Mouse (Mus musculus): ENCODE measurements around the gene B3gntl1. TPM values are rescaled to one million over a fixed set of nuclear protein-coding genes. Genes with fewer than 3 reads are reported as not detected.

The B3gntl1 gene
- polyA plus RNA-seq, 1 experiment from 2014 or later = 7.1 TPM

DNA sequence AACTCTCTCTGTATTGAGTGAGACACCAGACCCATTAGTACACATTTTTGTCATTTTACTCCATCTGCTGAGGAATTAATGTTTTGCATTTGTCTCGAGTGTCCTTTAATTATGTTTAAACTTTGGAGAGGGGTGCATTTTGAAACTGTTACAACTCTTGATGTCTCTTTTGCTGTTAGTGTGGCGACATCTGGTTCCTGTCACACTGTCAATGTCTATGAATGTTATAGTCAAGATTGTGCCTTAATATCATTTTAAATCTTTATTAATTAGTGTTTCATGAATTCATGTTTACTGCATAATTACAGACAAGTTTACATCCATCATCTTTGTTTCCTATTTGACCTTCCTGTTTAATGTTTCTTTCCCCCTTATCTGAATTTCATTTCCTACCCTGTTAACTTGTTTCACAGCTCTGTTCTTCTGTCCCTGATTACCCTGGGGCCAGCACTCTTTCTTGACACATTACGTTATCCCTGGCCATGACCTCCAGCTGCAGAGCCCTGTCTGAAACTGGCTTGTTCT is 56.9 kb downstream of the B3gntl1 start:
- ATAC-seq (ENCODE audit: low read depth) = no peak
- 61% methylated on average over 3 of the region's 3 CpGs for WGBS
- H3K27me3 ChIP-seq (ENCODE audit: control insufficient read depth, insufficient read depth, low read depth, low read length) = no peaks in the 10 kb centered on the region

DNA sequence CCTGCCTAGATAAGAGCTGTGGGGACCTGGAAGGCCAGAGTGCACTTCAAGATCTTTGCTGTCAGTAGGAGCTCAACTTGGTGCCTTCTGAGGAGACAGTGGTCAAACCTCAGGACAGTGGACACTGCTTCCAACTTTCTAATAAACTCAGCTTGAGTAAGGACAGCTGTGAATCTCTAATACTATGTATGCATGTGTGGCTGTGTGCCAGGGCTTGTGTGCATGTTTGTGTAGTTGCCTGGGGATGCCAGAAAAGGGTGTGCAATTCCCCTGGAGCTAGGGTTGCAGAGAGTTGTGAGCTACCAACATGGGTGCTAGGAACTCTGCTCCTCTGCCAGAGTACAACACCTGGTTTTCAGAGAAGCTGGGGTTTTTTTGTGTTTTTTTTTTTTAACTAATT is 62.0 kb downstream of the B3gntl1 start:
- no peak overlapping the region for H3K4me3 ChIP-seq (ENCODE audit: low read length)
- H3K27me3 ChIP-seq (ENCODE audit: control insufficient read depth, insufficient read depth, low read depth, low read length) = no peaks in the 10 kb centered on the region
- H3K4me2 ChIP-seq (ENCODE audit: low read depth, low read length) = no peak overlapping the region
- H3K36me3 ChIP-seq (ENCODE audit: control insufficient read depth, insufficient read depth, low read length) = peaks cover 11% of the 10 kb centered on the region
- H3K9me3 ChIP-seq (ENCODE audit: control insufficient read depth, low read length) = no peaks in the 10 kb centered on the region
- ATAC-seq (ENCODE audit: low read depth) = no peak
- no peak overlapping the region for H3K9ac ChIP-seq (ENCODE audit: low read length)
- no peaks in the 10 kb centered on the region for H3K4me1 ChIP-seq (replicated peaks; ENCODE audit: control insufficient read depth, insufficient read depth, low read length)
- no peak overlapping the region for H3K27ac ChIP-seq (ENCODE audit: low read length)

More for the DNA sequence above, 56.9 kb downstream of the B3gntl1 start:
- Histone ChIP-seq H3K27ac (ENCODE audit: low read length) (no peak overlapping the region), H3K4me2 (ENCODE audit: low read depth, low read length) (no peak overlapping the region), H3K36me3 (ENCODE audit: control insufficient read depth, insufficient read depth, low read length) (peaks cover 13% of the 10 kb centered on the region), H3K4me1 (replicated peaks; ENCODE audit: control insufficient read depth, insufficient read depth, low read length) (no peaks in the 10 kb centered on the region), H3K9ac (ENCODE audit: low read length) (no peak overlapping the region), H3K4me3 (ENCODE audit: low read length) (no peak overlapping the region), H3K9me3 (ENCODE audit: control insufficient read depth, low read length) (no peaks in the 10 kb centered on the region)

DNA sequence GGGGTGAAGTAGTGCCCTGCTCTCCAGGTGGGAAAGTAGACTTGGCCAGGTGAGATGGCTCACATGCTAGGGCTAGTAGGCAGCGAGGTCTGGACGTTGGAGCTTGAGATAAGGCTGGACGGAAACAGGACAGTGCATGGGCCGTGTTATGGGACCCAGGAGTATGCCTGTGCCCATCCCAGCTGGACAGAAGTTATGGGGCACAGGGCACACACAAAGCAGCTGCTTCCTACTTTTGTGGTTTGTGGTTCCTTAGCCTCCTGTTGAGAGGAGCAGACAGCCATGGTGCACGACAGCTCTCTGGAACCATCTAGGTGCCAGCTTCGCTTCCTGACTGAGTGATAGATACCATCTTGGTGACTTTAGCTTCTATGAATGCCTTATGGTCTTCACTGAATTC is 67.3 kb downstream of the B3gntl1 start:
- H3K36me3 ChIP-seq (ENCODE audit: control insufficient read depth, insufficient read depth, low read length) = peaks cover 5% of the 10 kb centered on the region; the same call in 1 of the 2 replicates
- ATAC-seq (ENCODE audit: low read depth) = no peak
- no peaks in the 10 kb centered on the region for H3K27me3 ChIP-seq (ENCODE audit: control insufficient read depth, insufficient read depth, low read depth, low read length)
- no peak overlapping the region for H3K27ac ChIP-seq (ENCODE audit: low read length)
- no peak overlapping the region for H3K4me3 ChIP-seq (ENCODE audit: low read length)
- H3K9ac ChIP-seq (ENCODE audit: low read length) = no peak overlapping the region
- H3K4me1 ChIP-seq (replicated peaks; ENCODE audit: control insufficient read depth, insufficient read depth, low read length) = no peaks in the 10 kb centered on the region
- H3K9me3 ChIP-seq (ENCODE audit: control insufficient read depth, low read length) = no peaks in the 10 kb centered on the region
- 94% methylated on average over 6 of the region's 6 CpGs for WGBS
- H3K4me2 ChIP-seq (ENCODE audit: low read depth, low read length) = no peak overlapping the region

DNA sequence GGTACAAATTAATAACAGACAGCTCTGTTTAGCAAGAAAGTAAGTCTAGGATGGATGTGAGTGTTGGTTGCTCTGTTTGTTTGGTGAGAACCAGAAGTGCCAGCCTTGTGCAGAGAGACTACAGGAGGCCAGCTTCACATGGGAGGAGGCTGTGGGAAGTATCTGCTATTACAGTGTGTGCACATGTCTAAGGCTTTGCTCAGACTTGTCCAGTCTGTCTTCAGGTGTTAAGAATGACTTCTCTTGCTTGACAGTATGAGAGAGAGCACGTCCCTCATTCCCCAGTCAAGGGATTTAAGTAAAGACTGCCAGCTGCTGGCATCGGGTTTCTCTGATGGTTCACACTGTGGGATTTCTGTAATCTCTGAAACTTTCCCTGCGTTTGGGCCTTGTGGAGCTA is 71.5 kb downstream of the B3gntl1 start:
- ATAC-seq (ENCODE audit: low read depth) = no peak
- Histone ChIP-seq H3K36me3 (ENCODE audit: control insufficient read depth, insufficient read depth, low read length) (peaks cover 5% of the 10 kb centered on the region; the same call in 1 of the 2 replicates), H3K27me3 (ENCODE audit: control insufficient read depth, insufficient read depth, low read depth, low read length) (no peaks in the 10 kb centered on the region), H3K9ac (ENCODE audit: low read length) (no peak overlapping the region), H3K4me2 (ENCODE audit: low read depth, low read length) (no peak overlapping the region), H3K4me1 (replicated peaks; ENCODE audit: control insufficient read depth, insufficient read depth, low read length) (no peaks in the 10 kb centered on the region), H3K9me3 (ENCODE audit: control insufficient read depth, low read length) (no peaks in the 10 kb centered on the region), H3K27ac (ENCODE audit: low read length) (no peak overlapping the region), H3K4me3 (ENCODE audit: low read length) (no peak overlapping the region)
- WGBS = 77% methylated on average over 3 of the region's 3 CpGs

DNA sequence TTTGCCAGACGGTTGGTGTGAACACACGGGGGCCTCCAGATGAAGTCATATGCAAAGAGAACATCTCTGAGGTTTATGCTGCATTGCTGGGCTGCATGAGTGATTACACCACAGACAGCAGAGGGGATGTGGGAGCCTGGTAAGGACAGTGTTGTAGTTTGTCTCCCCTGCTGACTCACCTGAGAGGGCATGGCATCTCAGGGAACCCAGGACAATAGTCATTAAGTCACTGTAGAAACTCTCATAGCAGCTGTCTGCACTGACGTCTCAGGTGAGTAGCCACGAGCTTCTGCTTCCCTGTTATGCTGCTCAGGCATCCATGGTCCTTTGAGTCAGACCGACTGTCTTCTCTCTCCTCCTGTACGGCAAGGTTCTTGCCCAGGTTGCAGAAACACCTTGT is 75.7 kb downstream of the B3gntl1 start:
- Histone ChIP-seq H3K4me3 (ENCODE audit: low read length) (no peak overlapping the region), H3K4me1 (replicated peaks; ENCODE audit: control insufficient read depth, insufficient read depth, low read length) (no peaks in the 10 kb centered on the region), H3K9ac (ENCODE audit: low read length) (no peak overlapping the region), H3K4me2 (ENCODE audit: low read depth, low read length) (no peak overlapping the region), H3K27me3 (ENCODE audit: control insufficient read depth, insufficient read depth, low read depth, low read length) (no peaks in the 10 kb centered on the region), H3K36me3 (ENCODE audit: control insufficient read depth, insufficient read depth, low read length) (peaks cover 3% of the 10 kb centered on the region; the same call in 1 of the 2 replicates), H3K27ac (ENCODE audit: low read length) (no peak overlapping the region), H3K9me3 (ENCODE audit: control insufficient read depth, low read length) (no peaks in the 10 kb centered on the region)
- no peak for ATAC-seq (ENCODE audit: low read depth)
- WGBS = 84% methylated on average over 6 of the region's 6 CpGs

DNA sequence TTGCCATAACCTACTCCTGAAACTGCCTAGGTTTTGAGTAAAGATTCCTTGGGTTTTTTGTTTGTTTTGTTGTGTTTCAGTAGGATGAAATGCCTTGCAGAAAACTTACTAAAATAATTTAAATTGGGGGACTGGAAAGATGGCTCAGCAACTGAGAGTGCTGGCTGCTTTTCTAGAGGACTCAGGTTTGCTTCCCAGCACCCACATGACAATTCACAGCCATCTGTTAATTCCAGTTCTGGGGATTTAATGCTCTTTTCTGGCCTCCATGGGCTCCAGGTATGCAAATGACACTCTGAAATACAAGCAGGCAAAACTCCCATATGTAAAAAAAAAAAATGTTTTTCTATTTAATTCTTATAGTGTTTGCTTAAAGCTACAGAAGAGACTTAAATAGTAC is 91.1 kb downstream of the B3gntl1 start:
- Histone ChIP-seq H3K9me3 (ENCODE audit: control insufficient read depth, low read length) (no peaks in the 10 kb centered on the region), H3K36me3 (ENCODE audit: control insufficient read depth, insufficient read depth, low read length) (peaks cover 5% of the 10 kb centered on the region; the same call in 1 of the 2 replicates), H3K27ac (ENCODE audit: low read length) (no peak overlapping the region), H3K4me2 (ENCODE audit: low read depth, low read length) (no peak overlapping the region), H3K4me1 (replicated peaks; ENCODE audit: control insufficient read depth, insufficient read depth, low read length) (no peaks in the 10 kb centered on the region), H3K27me3 (ENCODE audit: control insufficient read depth, insufficient read depth, low read depth, low read length) (no peaks in the 10 kb centered on the region), H3K9ac (ENCODE audit: low read length) (no peak overlapping the region), H3K4me3 (ENCODE audit: low read length) (no peak overlapping the region)
- no peak for ATAC-seq (ENCODE audit: low read depth)

Other genes starting within 250 kb of the B3gntl1 start
- gene Fn3k, start 238.2 kb downstream of the B3gntl1 start, polyA plus RNA-seq (2015; fragmentation: Nextera tagmentation; extraction: Ambion mirVana) = 0.60 and 1.3 TPM in 2 replicates
- 31.6 and 35.6 TPM in 2 replicates for gene Tbcd, start 221.2 kb downstream of the B3gntl1 start, polyA plus RNA-seq (2015; fragmentation: Nextera tagmentation; extraction: Ambion mirVana)
- gene Zfp750, start 153.8 kb downstream of the B3gntl1 start, polyA plus RNA-seq (2015; fragmentation: Nextera tagmentation; extraction: Ambion mirVana) = 0.93 and 0.94 TPM in 2 replicates
- gene Metrnl, start 28.4 kb upstream of the B3gntl1 start, polyA plus RNA-seq (2015; fragmentation: Nextera tagmentation; extraction: Ambion mirVana) = 25.8 and 30.1 TPM in 2 replicates
- 0.08 and 0.21 TPM in 2 replicates for gene Ptchd3, start 157.1 kb upstream of the B3gntl1 start, polyA plus RNA-seq (2015; fragmentation: Nextera tagmentation; extraction: Ambion mirVana)